Mouse (Mus musculus) ZHBTc4 (cell line): Measurements from ENCODE around the gene Ing4.

Experiments
- DNase-seq: peaks from one replicate; pipeline ENCODE4 v3.0.0-alpha.2; 2011; ENCODE audit warnings: low read depth, low spot score

Ing4 gene

GRCm38 (mm10) chr6:125090341-125091085 is 51.0 kb downstream of the Ing4 start:
- peak; percentile 74 for DNase-seq

- DNase-seq = no peak
Measured at GRCm38 (mm10) chr6:125092372-125092771, 52.8 kb downstream of the Ing4 start.

GRCm38 (mm10) chr6:125094843-125095242 is 55.3 kb downstream of the Ing4 start:
- DNase-seq = no peak

- DNase-seq = peak; percentile 95
Measured at GRCm38 (mm10) chr6:125095391-125096278, 56.1 kb downstream of the Ing4 start, which contains the start of gene Chd4. Gene Chd4, plus strand, starts transcription at chr6:125095981.

- no peak for DNase-seq
Measured at GRCm38 (mm10) chr6:125096279-125096596, 56.7 kb downstream of the Ing4 start.

- DNase-seq = peak; percentile 39
Measured at GRCm38 (mm10) chr6:125096597-125097345, 57.2 kb downstream of the Ing4 start.

GRCm38 (mm10) chr6:125097346-125097689 is 57.8 kb downstream of the Ing4 start:
- DNase-seq = no peak

GRCm38 (mm10) chr6:125097951-125098350 is 58.4 kb downstream of the Ing4 start:
- no peak for DNase-seq

- DNase-seq = no peak
Measured at GRCm38 (mm10) chr6:125098513-125098912, 59.0 kb downstream of the Ing4 start.
